Mouse (Mus musculus) induced T-regulatory cell, adult 2 months (primary cell): ENCODE data around the gene Src.
A peak's percentile ranks its signal among the peaks of the same experiment; 100 is the strongest.

Source experiments
- DNase-seq: peaks from one replicate; pipeline ENCODE4 v3.0.0-alpha.2; 2012; ENCODE audit warnings: low read depth

Src gene

DNA sequence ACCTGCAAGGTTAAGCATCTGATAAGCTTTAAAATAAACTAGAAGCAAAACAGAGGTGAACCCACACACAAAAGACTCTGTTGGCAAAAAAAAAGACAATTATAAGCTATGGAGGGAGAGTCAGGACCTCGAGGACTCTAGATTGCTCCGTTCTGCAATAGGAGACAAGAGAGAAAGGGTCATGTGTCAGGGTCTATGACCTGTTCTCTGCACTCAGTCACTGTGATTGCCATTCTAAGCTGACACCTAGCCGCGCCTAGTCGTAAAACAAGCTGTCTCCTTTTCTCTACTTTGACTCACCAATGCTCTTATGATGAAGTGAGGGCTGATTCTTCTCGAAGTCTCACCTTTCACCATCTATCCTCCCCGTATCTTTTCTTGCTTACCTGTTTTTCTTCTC, 5.7 kb upstream of the Src start:
- DNase-seq, result no peak

DNA sequence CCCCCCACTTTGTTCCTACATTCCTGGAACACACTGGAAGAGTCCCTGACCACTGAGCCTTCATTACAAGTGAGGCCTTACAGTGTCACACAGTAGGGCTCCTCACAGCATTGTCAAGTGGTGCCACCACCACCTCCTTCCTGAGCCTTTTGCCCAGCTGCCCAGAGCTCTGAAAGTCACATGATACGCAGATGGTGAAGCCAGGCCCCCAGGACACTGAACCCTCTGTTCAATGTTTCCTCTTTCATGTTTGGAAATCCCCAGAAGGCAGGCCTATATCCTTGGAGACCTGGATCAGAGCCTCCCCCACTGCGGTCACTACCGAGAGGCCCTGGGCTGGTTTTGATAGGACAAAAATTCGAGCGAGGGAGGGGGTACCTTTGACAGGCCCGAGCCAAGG, 1.0 kb upstream of the Src start:
- no peak for DNase-seq

DNA sequence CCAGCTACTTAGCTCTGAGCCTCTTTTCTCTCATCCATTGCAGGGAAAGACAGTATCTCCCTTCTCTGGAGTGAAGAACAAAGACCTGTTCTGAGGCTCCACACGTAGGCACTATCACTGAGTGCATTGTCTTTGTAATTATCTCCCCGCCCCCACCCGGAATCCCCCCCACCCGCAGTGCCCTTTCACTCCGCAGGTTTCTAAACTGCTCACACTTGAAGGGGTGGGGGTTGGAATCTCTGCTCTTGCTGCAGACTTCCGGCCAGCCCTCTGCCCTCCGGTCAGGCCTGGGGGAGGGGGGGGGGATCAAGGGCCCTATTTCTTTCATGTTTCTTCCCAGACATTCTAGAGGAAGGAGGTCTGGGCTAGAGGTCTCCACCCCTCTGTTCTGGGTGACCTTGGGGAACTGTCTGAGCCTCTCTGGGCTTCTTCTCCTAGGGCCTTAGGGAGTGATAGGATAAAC, 396 bp downstream of the Src start:
- DNase-seq, result peak; percentile 42

DNA sequence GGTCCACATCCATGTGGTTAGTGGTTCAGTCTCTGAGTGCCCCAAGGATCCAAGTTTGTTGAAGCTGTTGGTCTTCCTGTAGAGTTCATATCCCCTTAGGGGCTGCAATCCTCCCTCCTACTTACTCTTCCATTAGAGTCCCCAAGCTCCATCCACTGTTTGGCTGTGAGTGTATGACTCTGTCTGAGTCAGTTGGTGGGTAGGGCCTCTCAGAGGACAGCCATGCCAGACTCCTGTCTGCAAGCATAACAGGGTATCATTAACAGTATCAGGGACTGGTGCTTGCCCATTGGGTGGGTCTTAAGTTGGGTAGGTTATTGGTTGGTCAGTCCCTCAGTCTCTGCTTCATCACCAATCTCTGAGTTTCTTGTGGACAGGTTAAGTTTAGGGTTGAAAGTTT, 1.3 kb downstream of the Src start:
- DNase-seq, result no peak

DNA sequence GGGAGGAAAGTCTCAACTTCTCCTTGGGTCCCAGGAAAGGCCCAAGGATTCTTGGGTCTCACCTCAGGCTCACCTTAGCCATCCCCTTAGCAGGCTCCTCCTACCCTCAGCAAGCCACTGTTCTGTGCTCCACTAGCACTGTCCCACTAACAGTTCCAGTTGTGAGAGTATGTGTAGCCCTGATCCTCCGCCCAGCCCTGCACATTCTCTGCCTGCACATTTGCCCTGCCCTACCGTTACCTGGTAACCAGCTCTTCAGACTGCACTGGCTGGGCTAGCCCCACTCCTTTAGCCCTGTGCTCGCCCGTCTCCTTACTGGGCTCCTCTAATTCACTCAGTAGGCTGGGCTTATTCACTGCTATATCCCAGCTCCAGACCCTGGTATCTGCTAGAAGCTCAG, 2.2 kb downstream of the Src start:
- DNase-seq, result no peak

DNA sequence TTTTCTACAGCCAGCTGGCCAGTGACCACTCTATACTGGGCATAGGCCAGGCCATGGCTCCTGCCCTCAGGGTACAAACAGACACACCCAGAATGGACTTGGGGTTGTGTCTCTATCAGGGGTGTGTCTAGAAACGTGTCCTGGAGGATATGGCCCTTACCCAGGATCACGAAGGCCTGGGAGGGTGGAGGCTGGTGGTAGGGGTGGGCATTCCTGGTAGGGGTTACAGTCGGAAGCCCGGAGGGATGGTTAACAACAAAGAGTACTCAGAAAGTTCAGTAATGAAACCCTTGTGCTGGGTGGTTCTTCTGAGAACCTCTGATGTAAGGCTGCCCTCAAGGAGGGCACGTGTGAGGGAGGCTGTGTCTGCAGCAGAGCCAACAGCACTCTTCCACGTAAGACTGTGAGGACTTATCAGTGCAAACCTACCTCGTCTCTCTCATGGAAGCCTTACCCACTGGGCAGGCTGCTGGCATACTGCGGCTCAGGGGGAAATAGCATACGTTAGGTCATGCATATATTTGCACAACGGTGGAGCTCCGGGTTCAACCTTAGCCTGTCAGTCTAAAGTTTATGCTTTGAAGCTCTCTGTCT, 3.9 kb downstream of the Src start:
- DNase-seq, result no peak

DNA sequence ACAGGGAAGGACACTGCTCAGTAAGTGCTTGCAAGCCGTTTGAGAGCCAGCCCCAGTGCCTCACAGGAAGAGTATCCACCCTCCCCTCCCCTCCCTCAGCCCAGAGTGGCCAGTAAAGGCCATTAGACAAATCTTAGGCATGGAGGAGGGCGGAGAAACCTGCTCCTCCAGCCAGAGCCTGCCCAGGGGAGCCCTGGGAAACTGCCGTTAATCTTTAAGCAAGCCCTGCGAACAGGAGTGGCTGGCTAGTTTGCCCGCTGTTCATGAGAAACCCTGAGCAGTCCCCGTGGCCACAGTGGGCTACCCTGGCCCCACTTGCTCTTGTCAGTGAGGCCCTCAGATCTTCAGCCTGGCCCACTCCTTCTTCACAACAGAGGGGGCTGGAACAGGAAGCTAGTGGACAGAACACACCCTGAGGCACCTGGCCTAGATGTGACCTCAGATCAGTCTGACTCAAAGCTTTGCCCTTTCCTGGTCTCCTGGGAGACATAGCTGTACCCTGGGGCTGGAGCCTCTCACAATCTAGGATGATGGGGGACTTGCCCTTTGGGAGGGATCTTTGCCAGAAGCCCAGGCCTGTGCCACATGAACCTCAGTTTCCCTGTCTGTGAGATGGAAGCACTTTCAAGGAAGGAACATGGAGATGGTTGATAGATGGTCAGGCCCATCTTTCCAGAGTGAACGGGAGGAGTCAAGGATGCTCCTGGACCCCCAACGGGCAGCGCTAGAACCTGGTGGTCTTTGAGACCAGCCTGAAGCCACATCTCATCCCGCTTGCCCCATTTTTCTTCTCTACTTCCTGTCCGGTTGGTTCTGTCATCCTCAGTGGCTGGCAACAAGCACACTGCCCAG, 4.8 kb downstream of the Src start:
- DNase-seq, result peak; percentile 18

DNA sequence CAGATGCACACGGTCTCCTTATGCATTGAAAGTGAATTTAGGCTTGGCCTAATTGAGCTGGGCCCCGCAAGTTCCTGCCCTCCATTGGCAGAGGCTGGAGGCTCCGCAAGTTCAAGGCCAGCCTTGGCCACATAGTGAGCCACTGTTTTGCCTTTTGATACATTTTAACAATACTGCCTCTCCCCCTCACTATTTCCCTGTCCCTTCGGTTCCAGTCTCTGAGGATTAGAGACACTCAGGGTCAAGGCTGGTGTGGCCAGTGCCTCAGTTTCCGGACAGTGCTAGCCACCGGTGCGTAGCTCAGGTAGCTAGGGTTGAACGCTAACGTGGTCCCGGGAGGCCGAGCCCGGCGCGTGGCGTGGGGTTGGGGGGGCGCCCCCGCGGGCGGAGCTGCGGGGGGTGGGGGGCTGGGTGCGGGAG, 5.5 kb downstream of the Src start:
- DNase-seq, result no peak

DNA sequence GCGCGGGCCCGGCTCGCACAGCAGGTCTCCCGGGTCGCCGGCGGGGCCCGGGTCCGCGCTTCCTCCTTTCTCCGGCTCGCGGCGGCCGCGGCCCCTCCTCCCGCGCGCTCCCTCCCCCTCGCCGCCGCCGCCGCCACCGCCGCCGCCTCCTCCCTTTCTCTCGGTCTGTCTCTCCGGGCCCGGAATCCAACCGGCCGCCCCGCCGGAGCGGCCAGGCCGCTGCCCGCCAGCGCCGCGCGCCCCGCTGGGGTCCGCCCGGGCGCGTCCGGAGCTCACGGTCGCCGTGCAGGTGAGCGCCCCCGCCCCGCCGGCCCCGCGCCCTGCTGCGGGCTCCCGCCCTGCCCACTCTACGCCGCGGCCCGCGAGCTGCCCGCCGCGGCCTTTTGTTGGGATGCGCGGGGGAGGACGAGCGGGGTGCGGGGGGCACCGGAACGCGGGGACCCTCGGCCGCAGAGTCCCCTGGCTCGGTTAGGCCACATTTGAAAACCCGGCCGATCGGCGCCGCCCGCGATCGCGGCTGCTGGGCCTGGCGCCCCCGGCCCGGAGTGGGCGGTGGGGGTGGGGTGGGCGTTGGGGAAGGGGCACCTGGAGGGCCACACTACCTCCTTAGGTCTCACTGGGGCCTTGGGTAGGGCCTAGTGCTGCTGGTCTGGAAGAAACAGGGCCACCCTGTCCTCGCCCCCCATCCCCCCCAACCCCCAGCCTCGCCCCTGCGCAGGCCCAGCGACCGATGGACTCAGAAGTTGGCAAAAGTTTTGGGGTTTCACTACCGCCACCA, 6.1 kb downstream of the Src start:
- peak; percentile 62 for DNase-seq

DNA sequence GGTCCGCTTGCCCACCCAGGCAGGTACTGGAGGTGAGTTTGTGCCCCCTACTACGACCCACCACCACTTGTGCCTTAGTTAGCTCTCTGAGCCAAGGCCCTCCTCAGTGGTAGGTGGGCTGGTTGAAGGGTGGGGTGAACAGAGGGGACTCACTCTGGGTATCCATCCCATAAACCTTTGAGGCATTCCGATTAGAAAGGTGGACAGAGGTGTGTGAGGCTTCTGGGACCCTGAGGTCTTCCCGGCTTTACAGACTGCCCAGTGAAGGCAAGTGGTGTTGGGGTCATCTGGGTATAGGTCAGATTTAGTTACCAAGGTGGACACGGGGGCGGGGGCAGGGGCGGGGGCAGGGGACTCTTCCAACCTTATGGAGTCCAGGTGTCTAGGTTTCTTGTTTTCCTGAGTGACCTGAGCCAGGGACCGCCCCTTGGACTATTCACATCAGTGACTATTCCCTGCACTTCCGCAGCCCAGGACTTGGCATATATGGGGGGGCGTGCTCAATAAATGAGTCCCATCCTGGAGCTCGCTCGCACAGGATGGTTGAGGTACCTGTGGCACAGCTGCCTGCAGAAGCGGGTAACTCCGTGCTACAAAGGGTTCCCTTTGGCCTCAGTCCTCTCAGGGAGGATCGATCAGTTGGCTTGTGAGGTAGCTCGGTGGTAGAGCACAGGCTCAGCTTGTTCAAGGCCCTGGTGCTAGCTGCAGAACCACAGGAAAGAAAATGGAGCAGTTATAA, 6.8 kb downstream of the Src start:
- peak; percentile 29 for DNase-seq

DNA sequence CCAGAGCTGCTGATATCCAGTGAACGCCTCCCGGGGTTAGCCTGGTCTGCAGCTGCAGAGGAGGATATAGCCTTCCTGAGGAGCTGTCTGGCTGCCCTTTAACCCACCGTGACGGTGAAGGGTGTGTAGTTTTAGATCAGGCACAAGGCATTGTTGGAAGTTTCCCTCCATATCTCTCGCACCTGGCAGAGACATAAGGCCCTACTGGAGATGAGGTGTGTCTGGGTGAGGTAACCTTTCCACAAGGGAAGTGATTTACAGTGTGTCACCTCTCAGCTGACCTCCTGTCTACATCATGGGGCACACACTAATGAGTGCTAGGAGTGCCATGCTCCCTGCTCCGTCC, 7.4 kb downstream of the Src start:
- DNase-seq, result peak; percentile 18

DNA sequence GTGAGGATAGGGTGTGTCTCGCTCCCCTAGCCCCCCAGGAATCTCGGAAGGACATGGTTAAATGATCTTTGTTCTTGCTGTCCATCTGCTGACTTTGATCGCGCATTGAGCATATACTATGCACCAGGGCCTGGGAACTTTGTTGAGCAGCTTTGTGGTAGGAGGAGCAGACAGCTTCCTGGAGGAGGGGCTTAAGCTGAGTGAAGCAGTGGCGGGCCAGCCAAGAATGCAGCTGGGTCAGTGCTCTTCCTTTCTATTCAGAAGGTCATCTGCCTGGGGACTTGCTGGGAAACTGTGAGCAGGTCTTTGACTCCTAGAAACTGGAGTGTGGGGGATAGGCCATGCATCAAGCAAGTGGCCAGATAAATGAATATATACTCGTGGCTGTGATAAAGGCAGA, 7.9 kb downstream of the Src start:
- DNase-seq, result peak; percentile 35

DNA sequence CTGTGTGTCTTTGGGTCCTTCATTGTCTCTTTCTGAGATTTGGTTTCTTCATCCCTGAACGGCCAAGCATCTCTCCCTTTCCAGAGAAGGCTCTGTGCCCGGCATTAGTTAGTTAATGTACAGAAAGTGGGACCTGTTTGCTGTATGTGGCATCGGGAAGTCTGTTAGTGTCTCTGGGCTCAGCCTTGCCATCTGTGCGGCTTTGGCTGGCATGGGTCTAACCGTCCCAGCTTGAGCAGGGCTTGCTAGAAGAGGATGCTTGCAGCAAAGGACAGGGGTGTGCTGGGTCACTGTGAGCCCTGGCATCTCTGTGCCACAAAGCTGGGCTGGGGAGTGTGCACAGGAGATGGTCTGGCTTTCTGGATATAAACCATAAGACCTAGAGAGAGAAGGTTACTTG, 8.9 kb downstream of the Src start:
- DNase-seq, result no peak

DNA sequence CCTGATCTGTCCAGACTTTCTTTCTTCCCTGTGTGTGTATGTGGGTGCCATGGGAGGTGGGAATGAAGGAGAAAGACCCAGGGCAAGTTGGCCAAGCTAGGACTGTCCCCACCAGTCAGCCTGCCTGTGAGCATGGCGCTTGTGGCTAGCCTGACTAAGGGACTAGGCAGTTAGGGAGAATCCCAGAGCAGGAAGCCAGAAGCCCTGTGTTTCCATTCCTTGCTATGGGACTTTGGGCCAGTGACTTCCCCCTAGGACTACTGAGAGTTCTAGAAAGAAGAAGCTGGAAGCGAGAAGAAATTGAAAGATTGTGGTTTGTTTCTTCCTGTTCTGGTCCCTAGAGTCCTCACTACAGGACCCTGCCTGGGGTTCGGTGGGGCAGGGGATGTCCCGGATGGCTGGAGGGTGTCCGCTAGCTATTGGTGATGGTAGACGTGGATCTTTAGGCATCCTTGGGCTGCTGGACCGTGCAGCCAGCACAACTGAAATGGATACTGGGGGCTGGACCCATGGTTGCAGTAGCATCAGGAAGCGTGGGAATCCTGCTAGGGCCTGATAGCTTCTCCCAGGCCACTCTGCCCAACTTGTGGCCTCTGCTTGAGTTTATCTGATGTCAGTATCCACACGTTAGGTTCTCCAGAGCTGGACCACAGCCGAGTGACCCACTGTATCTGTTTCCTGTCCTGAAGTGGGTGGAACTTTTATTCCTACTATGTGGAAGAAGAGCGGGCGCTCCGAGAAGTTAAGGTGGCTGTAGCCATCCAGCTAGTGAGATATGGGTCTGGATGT, 10.3 kb downstream of the Src start:
- no peak for DNase-seq

DNA sequence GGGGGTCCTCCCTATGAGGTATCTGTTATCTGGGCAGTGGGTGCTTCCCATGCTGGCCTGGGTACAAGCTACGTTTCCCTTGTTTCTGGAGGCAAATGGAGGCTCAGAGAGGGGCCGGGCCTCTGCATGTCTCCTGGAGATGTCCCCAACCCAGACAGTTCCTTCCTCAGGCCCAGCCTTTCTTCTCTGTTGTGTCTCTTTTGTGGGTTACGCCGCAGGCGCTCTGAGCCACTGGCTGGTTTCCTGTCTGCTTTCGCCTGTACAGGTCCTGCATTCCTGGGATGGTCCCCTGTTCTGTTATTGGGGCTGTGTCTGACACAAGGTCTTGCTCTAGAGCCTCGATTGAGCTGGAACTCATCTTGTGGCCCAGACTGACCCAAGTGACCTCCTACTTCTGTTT, 11.5 kb downstream of the Src start:
- DNase-seq, result peak; percentile 42

DNA sequence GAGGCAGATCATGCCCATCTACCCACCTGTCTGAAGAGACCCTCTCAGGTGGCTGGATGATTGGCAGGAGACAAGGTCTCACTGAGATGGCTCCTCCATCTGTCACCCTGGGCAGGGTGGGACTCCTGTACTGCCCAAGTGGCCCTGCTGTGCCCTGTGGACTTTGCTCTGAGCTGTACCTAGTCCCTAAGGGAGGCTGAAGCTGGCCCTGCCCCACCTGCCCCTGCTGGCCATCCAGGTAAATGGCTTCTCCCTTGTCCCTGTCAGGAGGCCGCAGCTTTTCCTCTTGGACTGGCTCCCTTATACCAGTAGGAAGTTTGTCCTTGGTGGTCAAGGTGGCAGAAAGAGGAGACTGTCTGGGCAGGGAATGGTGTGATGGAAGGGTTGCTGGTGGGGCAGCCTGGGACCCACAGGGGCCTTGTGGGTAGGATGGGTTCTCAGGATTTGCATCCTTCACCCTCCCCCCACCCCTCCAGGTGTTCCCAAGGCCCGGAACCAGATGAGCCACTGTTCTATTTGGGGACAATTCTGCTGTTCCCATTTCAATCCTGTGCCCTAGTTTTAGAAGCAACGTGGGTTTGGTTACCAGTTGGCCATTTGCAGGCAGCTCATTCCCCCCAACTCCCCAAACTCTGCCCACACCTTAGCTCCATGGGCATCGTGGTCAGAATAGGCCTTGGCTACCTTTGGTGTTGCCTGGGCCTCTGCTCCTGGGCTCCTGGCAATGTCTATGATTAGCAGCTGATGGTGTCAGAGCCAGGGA, 12.6 kb downstream of the Src start:
- no peak for DNase-seq

DNA sequence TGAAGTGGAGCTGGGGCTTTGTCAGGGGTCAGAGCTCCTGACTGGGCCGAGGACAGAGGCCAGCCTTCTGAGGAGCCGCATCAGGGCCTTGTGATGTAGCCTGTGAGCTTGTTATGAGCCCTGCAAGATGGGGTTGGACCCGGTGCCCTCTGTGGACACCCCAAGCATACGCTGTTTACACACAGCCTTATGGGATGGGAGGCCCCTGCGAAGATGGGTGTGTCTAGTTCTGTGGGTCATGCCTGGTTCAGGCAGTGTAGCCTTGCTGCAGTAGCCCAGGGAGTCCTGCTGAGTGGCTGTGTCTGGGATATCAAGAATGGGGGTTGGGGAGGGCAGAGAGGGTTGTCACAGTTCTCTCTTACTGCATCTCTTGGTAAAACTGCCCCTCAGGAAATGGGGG, 13.7 kb downstream of the Src start:
- no peak for DNase-seq

DNA sequence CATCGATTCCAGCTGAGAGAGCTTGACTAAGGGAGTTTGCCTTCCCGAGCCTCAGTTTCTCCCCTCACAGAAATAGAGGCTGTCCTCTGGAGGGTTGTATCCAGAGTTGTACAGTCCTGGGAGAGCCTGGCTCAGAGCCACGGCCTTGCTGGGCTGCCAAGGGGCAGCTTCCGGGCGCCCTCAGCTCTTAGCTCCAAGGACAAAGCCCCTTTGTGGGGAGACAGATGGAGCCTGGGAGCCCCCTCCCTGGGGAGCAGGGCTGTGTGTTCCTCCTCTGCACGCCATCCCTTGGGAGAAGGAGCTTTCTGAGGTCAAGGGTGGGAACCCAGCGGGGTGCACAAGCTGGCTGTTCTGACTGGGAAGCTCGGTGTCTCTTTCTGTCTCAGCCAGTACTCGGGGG, 14.2 kb downstream of the Src start:
- DNase-seq, result no peak

DNA sequence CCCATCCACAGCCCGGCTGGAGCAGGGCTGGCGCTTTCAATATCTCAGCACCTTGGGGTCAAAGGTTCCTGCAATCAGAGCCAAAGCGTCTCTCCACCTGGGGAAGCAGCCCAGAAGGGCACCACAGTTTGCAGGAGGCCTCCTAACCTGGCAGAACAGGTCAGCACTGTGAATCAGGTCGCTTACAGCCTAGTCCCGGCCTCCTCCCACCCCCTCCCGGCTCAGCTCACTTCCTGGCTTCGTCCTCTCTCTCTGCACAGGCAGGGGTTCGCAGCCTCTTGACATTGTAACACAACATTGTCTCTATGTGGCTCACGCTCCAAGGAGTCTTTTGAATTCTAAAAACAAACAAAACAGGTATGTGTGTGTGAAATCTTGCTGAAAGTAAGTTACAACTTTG, 15.8 kb downstream of the Src start:
- DNase-seq, result no peak

DNA sequence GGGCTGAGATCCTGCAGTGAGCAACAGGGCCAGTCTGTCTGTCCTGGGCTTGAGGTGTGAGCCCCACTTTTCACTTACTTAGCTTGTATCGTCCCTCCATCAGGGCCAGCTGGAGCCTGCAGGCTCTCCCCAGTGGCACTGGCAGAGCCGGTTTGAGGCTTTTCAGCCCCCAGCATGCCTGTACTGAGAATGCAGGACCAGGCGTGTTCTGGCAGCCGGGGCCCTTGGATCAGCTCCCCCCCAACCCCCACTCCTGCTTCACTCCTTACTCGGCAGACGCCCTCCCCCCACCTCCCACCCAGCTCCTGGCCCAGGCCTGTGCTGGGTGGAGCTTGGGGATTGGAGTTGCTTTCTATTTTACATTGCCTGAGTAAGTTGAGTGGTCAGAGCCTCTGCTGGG, 16.3 kb downstream of the Src start:
- no peak for DNase-seq

DNA sequence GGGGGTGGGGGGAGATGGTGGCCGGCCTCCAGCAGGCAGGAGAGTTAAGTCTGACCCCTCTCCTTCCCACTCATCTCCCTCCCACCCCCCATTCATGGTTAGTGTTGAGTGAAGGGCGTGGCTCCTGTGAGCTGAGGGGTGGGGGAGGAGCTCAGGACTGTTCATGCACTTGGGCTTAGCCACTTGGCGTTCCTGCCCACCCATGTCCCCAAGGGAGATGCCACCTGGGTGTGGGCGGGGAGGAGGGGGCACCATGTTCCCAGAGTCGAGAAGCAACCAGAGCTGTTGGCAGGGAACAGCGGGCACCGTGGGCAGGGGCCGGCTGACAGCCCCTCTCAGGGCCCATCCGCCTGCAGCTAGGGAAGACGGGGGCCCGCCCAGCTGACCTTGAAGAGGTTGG, 18.3 kb downstream of the Src start:
- no peak for DNase-seq
